Mouse (Mus musculus) intestine, postnatal 0 days (tissue): ENCODE measurements around the gene Bpifb5. TPM values are rescaled to one million over a fixed set of nuclear protein-coding genes. Genes with fewer than 3 reads are reported as not detected.

ENCODE experiments used
- ATAC-seq: fragments of 200-750 bp; cut with Nextera tagmentation; 2 replicates; pipeline ENCODE4 v1.8.0; 2017; ENCODE audit warnings: mild to moderate bottlenecking, moderate TSS enrichment, moderate library complexity
- H3K27ac ChIP-seq: fragments of 300-500 bp; sonication (generic); 2 replicates; pipeline ENCODE4 v1.5.1; 2014; ENCODE audit warnings: mild to moderate bottlenecking, low read depth, low read length, moderate library complexity
- H3K27me3 ChIP-seq: fragments of 300-500 bp; sonication (generic); replicated peaks from 2 replicates; pipeline ENCODE4 v1.6.1; 2014; ENCODE audit warnings: low read length, mixed read lengths; ENCODE audit not compliant: control insufficient read depth, insufficient read depth
- H3K36me3 ChIP-seq: fragments of 300-500 bp; sonication (generic); 2 replicates; pipeline ENCODE4 v1.6.1; 2014; ENCODE audit warnings: mild to moderate bottlenecking, moderate library complexity; ENCODE audit not compliant: control insufficient read depth, insufficient read depth
- H3K4me1 ChIP-seq: fragments of 300-500 bp; sonication (generic); replicated peaks from 2 replicates; pipeline ENCODE4 v1.6.1; 2014; ENCODE audit warnings: antibody characterized with exemption, low read length, mixed read lengths; ENCODE audit not compliant: control insufficient read depth, insufficient read depth
- H3K4me2 ChIP-seq: fragments of 300-500 bp; sonication (generic); replicated peaks from 2 replicates; pipeline ENCODE4 v1.6.1; 2014; ENCODE audit warnings: low read depth, mild to moderate bottlenecking, moderate library complexity
- H3K4me3 ChIP-seq: fragments of 300-500 bp; sonication (generic); 2 replicates; pipeline ENCODE4 v1.5.1; 2014; ENCODE audit warnings: low read depth, low read length
- H3K9ac ChIP-seq: fragments of 300-500 bp; sonication (generic); 2 replicates; pipeline ENCODE4 v1.6.1; 2014; ENCODE audit warnings: mild to moderate bottlenecking, low read depth, low read length
- H3K9me3 ChIP-seq: fragments of 300-500 bp; sonication (generic); 2 replicates; pipeline ENCODE4 v1.6.1; 2016; ENCODE audit warnings: mixed run types; ENCODE audit not compliant: control insufficient read depth
- CTCF ChIP-seq: sonication (generic); IDR thresholded peaks from 2 replicates; pipeline ENCODE4 v1.5.1; 2016; ENCODE audit warnings: low read depth, mild to moderate bottlenecking, control low read depth, antibody characterized with exemption, moderate library complexity
- WGBS: fragments of 180-500 bp; shearing (Covaris S2); extraction: QIAGEN DNeasy Blood & Tissue Kit; methylation state at CpG from one replicate; pipeline ENCODE4 v1.1.7; 2014; 5-methylcytosine and 5-hydroxymethylcytosine counted together
- polyA plus RNA-seq: library from polyadenylated mRNA; unstranded; fragments of >200 nt; fragmentation: Nextera tagmentation; extraction: Ambion mirVana; gene quantifications from 2 replicates; pipeline ENCODE4 v1.2.1, GENCODE M21; 2015

The Bpifb5 gene
- polyA plus RNA-seq, 1 experiment from 2014 or later: 0.07 TPM

GRCm38 (mm10) chr2:154189877-154190434, 33.6 kb upstream of the Bpifb5 start:
- H3K27ac ChIP-seq: no peak overlapping the region
- H3K36me3 ChIP-seq: no peaks in the 10 kb centered on the region
- no peaks in the 10 kb centered on the region for H3K27me3 ChIP-seq
- H3K4me1 ChIP-seq: no peaks in the 10 kb centered on the region
- WGBS: 62% methylated on average over 7 of the region's 7 CpGs
- no peak overlapping the region for H3K4me2 ChIP-seq
- no peak for TF ChIP-seq CTCF
- no peak overlapping the region for H3K9ac ChIP-seq
- no peak overlapping the region for H3K4me3 ChIP-seq
- ATAC-seq: no peak
- no peaks in the 10 kb centered on the region for H3K9me3 ChIP-seq

- no peak within 1 kb of the TSS for H3K4me2 ChIP-seq
- WGBS: 85% methylated on average over 11 of the region's 11 CpGs
Measured at GRCm38 (mm10) chr2:154190546-154191258, 32.8 kb upstream of the Bpifb5 start, which contains the start of gene Bpifb1. Gene Bpifb1 (plus strand): TSS chr2:154190818.

GRCm38 (mm10) chr2:154192141-154192540, 31.4 kb upstream of the Bpifb5 start:
- WGBS: 62% methylated on average over 2 of the region's 2 CpGs
- no peak for TF ChIP-seq CTCF
- Histone ChIP-seq H3K27me3 (no peaks in the 10 kb centered on the region), H3K36me3 (no peaks in the 10 kb centered on the region), H3K4me1 (no peaks in the 10 kb centered on the region), H3K27ac (no peak overlapping the region), H3K9me3 (no peaks in the 10 kb centered on the region), H3K4me3 (no peak overlapping the region), H3K4me2 (no peak overlapping the region), H3K9ac (no peak overlapping the region)
- ATAC-seq: no peak

More at GRCm38 (mm10) chr2:154190546-154191258, 32.8 kb upstream of the Bpifb5 start, which contains the start of gene Bpifb1:
- no peak within 1 kb of the TSS for H3K4me3 ChIP-seq
- H3K4me1 ChIP-seq: no peaks in the 10 kb centered on the region
- no peak within 1 kb of the TSS for H3K9ac ChIP-seq
- no peak within 1 kb of the TSS for H3K27ac ChIP-seq
- no peaks in the 10 kb centered on the region for H3K9me3 ChIP-seq
- H3K36me3 ChIP-seq: no peaks in the 10 kb centered on the region
- H3K27me3 ChIP-seq: no peaks in the 10 kb centered on the region
- ATAC-seq: no peak
- peak; percentile 38 for TF ChIP-seq CTCF

- no peaks in the 10 kb centered on the region for H3K27me3 ChIP-seq
- 90% methylated on average over 4 of the region's 4 CpGs for WGBS
- ATAC-seq: no peak
- TF ChIP-seq CTCF: no peak
- H3K27ac ChIP-seq: no peak overlapping the region
- H3K9ac ChIP-seq: no peak overlapping the region
- no peaks in the 10 kb centered on the region for H3K36me3 ChIP-seq
- no peaks in the 10 kb centered on the region for H3K4me1 ChIP-seq
- no peaks in the 10 kb centered on the region for H3K9me3 ChIP-seq
- no peak overlapping the region for H3K4me2 ChIP-seq
- H3K4me3 ChIP-seq: no peak overlapping the region
Measured at GRCm38 (mm10) chr2:154193071-154193470, 30.5 kb upstream of the Bpifb5 start.

- 56% methylated on average over 5 of the region's 5 CpGs for WGBS
- Histone ChIP-seq H3K27ac (no peak overlapping the region), H3K9me3 (no peaks in the 10 kb centered on the region), H3K4me3 (no peak overlapping the region), H3K9ac (no peak overlapping the region), H3K27me3 (no peaks in the 10 kb centered on the region), H3K36me3 (no peaks in the 10 kb centered on the region), H3K4me1 (no peaks in the 10 kb centered on the region), H3K4me2 (no peak overlapping the region)
- ATAC-seq: no peak
- TF ChIP-seq CTCF: no peak
Measured at GRCm38 (mm10) chr2:154193994-154194504, 29.5 kb upstream of the Bpifb5 start.

GRCm38 (mm10) chr2:154197036-154197435, 26.5 kb upstream of the Bpifb5 start:
- 89% methylated on average over 9 of the region's 9 CpGs for WGBS
- H3K9ac ChIP-seq: no peak overlapping the region
- ATAC-seq: no peak

More at GRCm38 (mm10) chr2:154197036-154197435, 26.5 kb upstream of the Bpifb5 start:
- H3K36me3 ChIP-seq: no peaks in the 10 kb centered on the region
- no peak overlapping the region for H3K27ac ChIP-seq
- H3K4me2 ChIP-seq: no peak overlapping the region
- no peaks in the 10 kb centered on the region for H3K4me1 ChIP-seq
- H3K9me3 ChIP-seq: no peaks in the 10 kb centered on the region
- no peak for TF ChIP-seq CTCF
- H3K27me3 ChIP-seq: no peaks in the 10 kb centered on the region
- H3K4me3 ChIP-seq: no peak overlapping the region
